Mouse (Mus musculus): ENCODE results near the gene Gm15737. TPM values are rescaled to one million over a fixed set of nuclear protein-coding genes. Genes with fewer than 3 reads are reported as not detected.

Gene Gm15737
- polyA plus RNA-seq, 1 experiment from 2014 or later = 0.13 TPM

GRCm38 (mm10) chr6:92905922-92906321, 36.8 kb downstream of the Gm15737 start:
- Histone ChIP-seq H3K27me3 (ENCODE audit: control insufficient read depth, insufficient read depth, low read length) (no peaks in the 10 kb centered on the region), H3K9me3 (ENCODE audit: control insufficient read depth, low read depth, low read length) (no peaks in the 10 kb centered on the region), H3K36me3 (ENCODE audit: control insufficient read depth, insufficient read depth, low read length) (peaks cover 23% of the 10 kb centered on the region), H3K4me2 (replicated peaks; ENCODE audit: low read depth, low read length) (no peak overlapping the region), H3K4me1 (ENCODE audit: control insufficient read depth, insufficient read depth, low read length) (no peaks in the 10 kb centered on the region), H3K9ac (replicated peaks; ENCODE audit: low read depth, low read length) (no peak overlapping the region), H3K4me3 (ENCODE audit: low read depth, low read length) (no peak overlapping the region), H3K27ac (ENCODE audit: low read length) (no peak overlapping the region)
- no peak for ATAC-seq (ENCODE audit: insufficient number of reproducible peaks, insufficient read depth, low FRiP score, low read depth)
- 27% methylated on average over 5 of the region's 5 CpGs for WGBS

GRCm38 (mm10) chr6:92909361-92909760, 40.2 kb downstream of the Gm15737 start:
- no peak overlapping the region for H3K4me3 ChIP-seq (ENCODE audit: low read depth, low read length)
- H3K27me3 ChIP-seq (ENCODE audit: control insufficient read depth, insufficient read depth, low read length) = no peaks in the 10 kb centered on the region
- H3K9ac ChIP-seq (replicated peaks; ENCODE audit: low read depth, low read length) = no peak overlapping the region
- no peak overlapping the region for H3K4me2 ChIP-seq (replicated peaks; ENCODE audit: low read depth, low read length)
- 50% methylated on average over 8 of the region's 8 CpGs for WGBS
- H3K27ac ChIP-seq (ENCODE audit: low read length) = no peak overlapping the region
- H3K36me3 ChIP-seq (ENCODE audit: control insufficient read depth, insufficient read depth, low read length) = peaks cover 3% of the 10 kb centered on the region; the same call in 1 of the 2 replicates
- no peaks in the 10 kb centered on the region for H3K4me1 ChIP-seq (ENCODE audit: control insufficient read depth, insufficient read depth, low read length)
- no peaks in the 10 kb centered on the region for H3K9me3 ChIP-seq (ENCODE audit: control insufficient read depth, low read depth, low read length)
- no peak for ATAC-seq (ENCODE audit: insufficient number of reproducible peaks, insufficient read depth, low FRiP score, low read depth)

- H3K4me2 ChIP-seq (replicated peaks; ENCODE audit: low read depth, low read length) = no peak overlapping the region
- no peaks in the 10 kb centered on the region for H3K27me3 ChIP-seq (ENCODE audit: control insufficient read depth, insufficient read depth, low read length)
- H3K27ac ChIP-seq (ENCODE audit: low read length) = no peak overlapping the region
- 85% methylated on average over 3 of the region's 3 CpGs for WGBS
- H3K9ac ChIP-seq (replicated peaks; ENCODE audit: low read depth, low read length) = no peak overlapping the region
- no peak for ATAC-seq (ENCODE audit: insufficient number of reproducible peaks, insufficient read depth, low FRiP score, low read depth)
- H3K4me3 ChIP-seq (ENCODE audit: low read depth, low read length) = no peak overlapping the region
- peaks cover 3% of the 10 kb centered on the region; the same call in 1 of the 2 replicates for H3K36me3 ChIP-seq (ENCODE audit: control insufficient read depth, insufficient read depth, low read length)
- H3K9me3 ChIP-seq (ENCODE audit: control insufficient read depth, low read depth, low read length) = no peaks in the 10 kb centered on the region
- no peaks in the 10 kb centered on the region for H3K4me1 ChIP-seq (ENCODE audit: control insufficient read depth, insufficient read depth, low read length)
Observed at GRCm38 (mm10) chr6:92910611-92911010, 41.5 kb downstream of the Gm15737 start.

GRCm38 (mm10) chr6:92920938-92921689, 52.0 kb downstream of the Gm15737 start:
- no peak overlapping the region for H3K4me2 ChIP-seq (replicated peaks; ENCODE audit: low read depth, low read length)
- 50% methylated on average over 10 of the region's 10 CpGs for WGBS
- no peaks in the 10 kb centered on the region for H3K4me1 ChIP-seq (ENCODE audit: control insufficient read depth, insufficient read depth, low read length)
- H3K36me3 ChIP-seq (ENCODE audit: control insufficient read depth, insufficient read depth, low read length) = no peaks in the 10 kb centered on the region; the same call in 1 of the 2 replicates
- no peak overlapping the region for H3K27ac ChIP-seq (ENCODE audit: low read length)
- no peak overlapping the region for H3K9ac ChIP-seq (replicated peaks; ENCODE audit: low read depth, low read length)
- no peaks in the 10 kb centered on the region for H3K9me3 ChIP-seq (ENCODE audit: control insufficient read depth, low read depth, low read length)
- no peak overlapping the region for H3K4me3 ChIP-seq (ENCODE audit: low read depth, low read length)
- no peak for ATAC-seq (ENCODE audit: insufficient number of reproducible peaks, insufficient read depth, low FRiP score, low read depth)
- no peaks in the 10 kb centered on the region for H3K27me3 ChIP-seq (ENCODE audit: control insufficient read depth, insufficient read depth, low read length)

GRCm38 (mm10) chr6:92921843-92922242, 52.7 kb downstream of the Gm15737 start:
- WGBS = 21% methylated on average over 4 of the region's 4 CpGs
- Histone ChIP-seq H3K4me2 (replicated peaks; ENCODE audit: low read depth, low read length) (no peak overlapping the region), H3K27me3 (ENCODE audit: control insufficient read depth, insufficient read depth, low read length) (no peaks in the 10 kb centered on the region), H3K9me3 (ENCODE audit: control insufficient read depth, low read depth, low read length) (no peaks in the 10 kb centered on the region), H3K9ac (replicated peaks; ENCODE audit: low read depth, low read length) (no peak overlapping the region), H3K4me1 (ENCODE audit: control insufficient read depth, insufficient read depth, low read length) (no peaks in the 10 kb centered on the region), H3K27ac (ENCODE audit: low read length) (no peak overlapping the region), H3K4me3 (ENCODE audit: low read depth, low read length) (no peak overlapping the region), H3K36me3 (ENCODE audit: control insufficient read depth, insufficient read depth, low read length) (no peaks in the 10 kb centered on the region; the same call in 1 of the 2 replicates)
- no peak for ATAC-seq (ENCODE audit: insufficient number of reproducible peaks, insufficient read depth, low FRiP score, low read depth)

GRCm38 (mm10) chr6:92924536-92924935, 55.4 kb downstream of the Gm15737 start:
- ATAC-seq (ENCODE audit: insufficient number of reproducible peaks, insufficient read depth, low FRiP score, low read depth) = no peak
- Histone ChIP-seq H3K36me3 (ENCODE audit: control insufficient read depth, insufficient read depth, low read length) (no peaks in the 10 kb centered on the region; the same call in 1 of the 2 replicates), H3K4me3 (ENCODE audit: low read depth, low read length) (no peak overlapping the region), H3K27me3 (ENCODE audit: control insufficient read depth, insufficient read depth, low read length) (no peaks in the 10 kb centered on the region), H3K9me3 (ENCODE audit: control insufficient read depth, low read depth, low read length) (no peaks in the 10 kb centered on the region), H3K27ac (ENCODE audit: low read length) (no peak overlapping the region), H3K9ac (replicated peaks; ENCODE audit: low read depth, low read length) (no peak overlapping the region), H3K4me1 (ENCODE audit: control insufficient read depth, insufficient read depth, low read length) (no peaks in the 10 kb centered on the region), H3K4me2 (replicated peaks; ENCODE audit: low read depth, low read length) (no peak overlapping the region)
- 69% methylated on average over 8 of the region's 8 CpGs for WGBS

- Histone ChIP-seq H3K36me3 (ENCODE audit: control insufficient read depth, insufficient read depth, low read length) (peaks cover 15% of the 10 kb centered on the region; the same call in 1 of the 2 replicates), H3K27ac (ENCODE audit: low read length) (no peak overlapping the region), H3K4me3 (ENCODE audit: low read depth, low read length) (no peak overlapping the region), H3K9me3 (ENCODE audit: control insufficient read depth, low read depth, low read length) (no peaks in the 10 kb centered on the region), H3K27me3 (ENCODE audit: control insufficient read depth, insufficient read depth, low read length) (no peaks in the 10 kb centered on the region), H3K4me2 (replicated peaks; ENCODE audit: low read depth, low read length) (no peak overlapping the region), H3K9ac (replicated peaks; ENCODE audit: low read depth, low read length) (no peak overlapping the region), H3K4me1 (ENCODE audit: control insufficient read depth, insufficient read depth, low read length) (no peaks in the 10 kb centered on the region)
- no peak for ATAC-seq (ENCODE audit: insufficient number of reproducible peaks, insufficient read depth, low FRiP score, low read depth)
- 79% methylated on average over 5 of the region's 5 CpGs for WGBS
Observed at GRCm38 (mm10) chr6:92928261-92928660, 59.1 kb downstream of the Gm15737 start.
